Comparison of ENCODE assay signal across 12 mouse cellular contexts in genomic region chr3:120920351-120920750, GRCm38 (mm10).
"Had no signal": no experiment of that assay in that cellular context is flagged by ENCODE, and none has a peak within 500 bp of the region (broad histone marks: within the 10 kb centered on the region; RNA-seq: fewer than 3 reads in every experiment).

No protein-coding gene starts in this region.

- DNase-seq: gastrocnemius, postnatal 10 days; gastrocnemius, postnatal 25 days; heart, adult 2 months; heart, postnatal 10 days; heart, postnatal 4 days; kidney, adult 18-20 months; kidney, adult 8-10 months; kidney, postnatal 10 days; kidney, postnatal 4 days; liver; liver, embryonic 13.5 days; liver, postnatal 0 days had no signal
